Comparison of ENCODE assay signal across 23 mouse cellular contexts in the genomic region with DNA sequence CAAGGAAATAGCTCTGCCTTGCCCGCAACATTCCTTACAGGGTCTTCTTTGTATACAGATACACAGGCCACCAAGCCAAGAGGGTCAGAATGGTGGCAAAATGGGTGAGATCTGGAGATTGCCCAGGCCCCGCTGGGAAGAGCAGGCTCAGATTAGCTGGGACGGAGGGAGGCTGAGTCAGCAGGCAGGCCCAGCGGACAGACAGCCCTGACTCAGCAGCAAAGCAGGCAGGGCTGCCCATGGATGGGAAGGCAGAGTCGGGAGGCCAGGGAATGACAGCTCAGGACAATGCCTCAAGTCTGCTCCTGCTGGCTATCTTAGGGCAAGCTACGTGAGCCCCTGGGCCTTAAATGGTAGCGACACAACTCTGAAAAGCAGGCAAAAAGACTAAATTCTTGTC. TPM values are rescaled to one million over a fixed set of nuclear protein-coding genes. Genes with fewer than 3 reads are reported as not detected.
DNase-seq lines count a peak whose midpoint lies in the region; ATAC-seq and TF ChIP-seq lines count a peak whose summit lies in the region.
"Had no signal": no experiment of that assay in that cellular context is flagged by ENCODE, and none has a peak within 500 bp of the region (broad histone marks: within the 10 kb centered on the region; RNA-seq: fewer than 3 reads in every experiment).

No protein-coding gene starts in this region.

- H3K4me3 ChIP-seq in hindbrain, embryonic 13.5 days, result no peak overlapping the region
- no peak overlapping the region for H3K4me3 ChIP-seq in hindbrain, postnatal 0 days (ENCODE audit: low read length)
- H3K4me3 ChIP-seq in neural tube, embryonic 11.5 days (ENCODE audit: low read depth, low read length), result no peak overlapping the region
- no peak overlapping the region for H3K4me3 ChIP-seq in heart, embryonic 12.5 days
- H3K4me3 ChIP-seq: forebrain, embryonic 15.5 days; heart, embryonic 10.5 days had no signal

- no peaks in the 10 kb centered on the region for H3K9me3 ChIP-seq in hindbrain, embryonic 13.5 days
- H3K9me3 ChIP-seq in hindbrain, postnatal 0 days (ENCODE audit: low read length), result no peaks in the 10 kb centered on the region
- H3K9me3 ChIP-seq in neural tube, embryonic 11.5 days (ENCODE audit: control insufficient read depth, low read length), result no peaks in the 10 kb centered on the region
- no peaks in the 10 kb centered on the region for H3K9me3 ChIP-seq in heart, embryonic 12.5 days (replicated peaks)
- H3K9me3 ChIP-seq: forebrain, embryonic 15.5 days; heart, embryonic 10.5 days had no signal

- H3K9ac ChIP-seq in hindbrain, embryonic 13.5 days, result peak overlapping the region; percentile 35; the same call in 1 of the 2 replicates
- no peak overlapping the region for H3K9ac ChIP-seq in hindbrain, postnatal 0 days (replicated peaks; ENCODE audit: low read length)
- H3K9ac ChIP-seq in neural tube, embryonic 11.5 days (ENCODE audit: low read length), result no peak overlapping the region
- no peak overlapping the region for H3K9ac ChIP-seq in heart, embryonic 12.5 days
- H3K9ac ChIP-seq: forebrain, embryonic 15.5 days had no signal

- WGBS in hindbrain, embryonic 13.5 days, result 47% methylated on average over 7 of the region's 7 CpGs
- 49% methylated on average over 7 of the region's 7 CpGs for WGBS in hindbrain, postnatal 0 days
- WGBS in neural tube, embryonic 11.5 days, result 58% methylated on average over 7 of the region's 7 CpGs
- WGBS in heart, embryonic 12.5 days, result 49% methylated on average over 7 of the region's 7 CpGs

- no peak for ATAC-seq in hindbrain, embryonic 13.5 days (ENCODE audit: low FRiP score)
- no peak for ATAC-seq in hindbrain, postnatal 0 days
- no peak for ATAC-seq in neural tube, embryonic 11.5 days (ENCODE audit: insufficient read depth, low FRiP score, low TSS enrichment)
- ATAC-seq in heart, embryonic 12.5 days (ENCODE audit: insufficient number of reproducible peaks, low FRiP score), result no peak
- ATAC-seq: forebrain, embryonic 15.5 days had no signal

- H3K36me3 ChIP-seq in hindbrain, embryonic 13.5 days, result peaks cover 38% of the 10 kb centered on the region
- peaks cover 22% of the 10 kb centered on the region; the same call in 1 of the 2 replicates for H3K36me3 ChIP-seq in hindbrain, postnatal 0 days (ENCODE audit: insufficient read depth, low read length)
- 0 out of 2 replicates have a peak, but pooled peaks cover 2% of the 10 kb centered on the region for H3K36me3 ChIP-seq in neural tube, embryonic 11.5 days (ENCODE audit: control insufficient read depth, insufficient read depth, low read length)
- H3K36me3 ChIP-seq in heart, embryonic 12.5 days, result peaks cover 75% of the 10 kb centered on the region

- no peak for TF ChIP-seq CTCF in hindbrain, postnatal 0 days (IDR thresholded peaks at IDR 0.05; ENCODE audit: low read depth)

- no peak overlapping the region for H3K27ac ChIP-seq in hindbrain, embryonic 13.5 days
- H3K27ac ChIP-seq in hindbrain, postnatal 0 days, result no peak overlapping the region
- 0 out of 2 replicates have a peak overlapping the region, but pooled peaks have one; percentile 14 for H3K27ac ChIP-seq in neural tube, embryonic 11.5 days (ENCODE audit: low read depth, low read length)
- no peak overlapping the region for H3K27ac ChIP-seq in heart, embryonic 12.5 days (ENCODE audit: poor library complexity, severe bottlenecking)
- H3K27ac ChIP-seq: forebrain, embryonic 15.5 days; heart, embryonic 10.5 days had no signal

- peaks cover 46% of the 10 kb centered on the region for H3K27me3 ChIP-seq in hindbrain, embryonic 13.5 days
- H3K27me3 ChIP-seq in hindbrain, postnatal 0 days (ENCODE audit: insufficient read depth, low read length), result no peaks in the 10 kb centered on the region
- peaks cover 6% of the 10 kb centered on the region; the same call in 1 of the 2 replicates for H3K27me3 ChIP-seq in neural tube, embryonic 11.5 days (ENCODE audit: control insufficient read depth, insufficient read depth, low read length)
- H3K27me3 ChIP-seq in heart, embryonic 12.5 days (replicated peaks), result no peaks in the 10 kb centered on the region
- H3K27me3 ChIP-seq: forebrain, embryonic 15.5 days had no signal

- H3K4me2 ChIP-seq in hindbrain, embryonic 13.5 days, result no peak overlapping the region
- H3K4me2 ChIP-seq in hindbrain, postnatal 0 days (ENCODE audit: low read depth, low read length), result no peak overlapping the region
- H3K4me2 ChIP-seq in neural tube, embryonic 11.5 days (ENCODE audit: low read depth), result no peak overlapping the region
- no peak overlapping the region for H3K4me2 ChIP-seq in heart, embryonic 12.5 days
- H3K4me2 ChIP-seq: forebrain, embryonic 15.5 days; liver, embryonic 11.5 days had no signal

- H3K4me1 ChIP-seq in hindbrain, embryonic 13.5 days (replicated peaks), result peaks cover 39% of the 10 kb centered on the region
- no peaks in the 10 kb centered on the region; the same call in 1 of the 2 replicates for H3K4me1 ChIP-seq in hindbrain, postnatal 0 days (ENCODE audit: insufficient read depth, low read length)
- H3K4me1 ChIP-seq in neural tube, embryonic 11.5 days (ENCODE audit: control insufficient read depth, insufficient read depth, low read length), result peaks cover 4% of the 10 kb centered on the region; the same call in 1 of the 2 replicates
- H3K4me1 ChIP-seq in heart, embryonic 12.5 days (replicated peaks), result peaks cover 11% of the 10 kb centered on the region

- peak; percentile 71 for DNase-seq in adrenal gland, adult 2 months
- no peak for DNase-seq in adrenal gland, postnatal 10 days
- DNase-seq in hindbrain, postnatal 0 days (ENCODE audit: low spot score), result no peak
- DNase-seq in neural tube, embryonic 11.5 days (ENCODE audit: low spot score), result no peak
- no peak for DNase-seq in neural tube, embryonic 10.5 days (ENCODE audit: extremely low spot score, low spot score)
- DNase-seq: cerebellum, adult 11 months; embryo, embryonic 11 days; heart, postnatal 10 days; kidney, adult 9 months; kidney, postnatal 4 days; layer of hippocampus, adult 9-11 months; lung, adult 18-20 months; lung, postnatal 14 days; thymus, postnatal 25 days had no signal

RNA-seq across cellular contexts. Expression of gene Qsox1, which starts 26.8 kb away (rescaled TPM):
- 10 to 100 TPM; 49.6 to 71.8 TPM for total RNA-seq in adrenal gland, adult 2 months (2021)
- polyA plus RNA-seq in adrenal gland, adult 2 months (2012; rRNA removed), result 66.6 and 82.6 TPM in 2 replicates
- 10 to 100 TPM; 54.5 to 79.0 TPM for total RNA-seq in adrenal gland, postnatal 10 days (2021)
- 25.3 and 27.5 TPM in 2 replicates for polyA plus RNA-seq in hindbrain, embryonic 13.5 days (2015; fragmentation: Nextera tagmentation; extraction: Ambion mirVana)
- 37.7 and 42.8 TPM in 2 replicates for total RNA-seq in hindbrain, postnatal 0 days (2014; rRNA removed)
- polyA plus RNA-seq in hindbrain, postnatal 0 days (2015; fragmentation: Nextera tagmentation; extraction: Ambion mirVana), result 25.2 and 26.2 TPM in 2 replicates
- 9.5 and 10.3 TPM in 2 replicates for polyA plus RNA-seq in neural tube, embryonic 11.5 days (2014; fragmentation: Nextera tagmentation; extraction: Ambion mirVana)
- polyA plus RNA-seq in heart, embryonic 12.5 days (2016; fragmentation: Nextera tagmentation; extraction: Ambion mirVana), result 27.0 and 27.2 TPM in 2 replicates

RNA-seq across cellular contexts. Expression of gene Lhx4, which starts 34.4 kb away (rescaled TPM):
- total RNA-seq in adrenal gland, adult 2 months (2021), result under 1 TPM in 1 of 2 experiments, not detected in 1; 0.10 TPM
- 0.02 TPM in 1 of 2 replicates, not detected in the other for polyA plus RNA-seq in adrenal gland, adult 2 months (2012; rRNA removed)
- total RNA-seq in adrenal gland, postnatal 10 days (2021), result not detected
- polyA plus RNA-seq in hindbrain, embryonic 13.5 days (2015; fragmentation: Nextera tagmentation; extraction: Ambion mirVana), result 6.4 and 9.3 TPM in 2 replicates
- 2.2 and 4.3 TPM in 2 replicates for total RNA-seq in hindbrain, postnatal 0 days (2014; rRNA removed)
- 1.6 and 1.8 TPM in 2 replicates for polyA plus RNA-seq in hindbrain, postnatal 0 days (2015; fragmentation: Nextera tagmentation; extraction: Ambion mirVana)
- polyA plus RNA-seq in neural tube, embryonic 11.5 days (2014; fragmentation: Nextera tagmentation; extraction: Ambion mirVana), result 10.6 and 13.9 TPM in 2 replicates
- not detected in 2 replicates for polyA plus RNA-seq in heart, embryonic 12.5 days (2016; fragmentation: Nextera tagmentation; extraction: Ambion mirVana)
- total RNA-seq: heart, postnatal 10 days; left cerebral cortex, adult 8-10 months; megakaryocyte-erythroid progenitor cell, adult 5-6 weeks had no signal
- polyA plus RNA-seq: heart, embryonic 10.5 days; limb, embryonic 11.5 days; liver, embryonic 11.5 days; small intestine, adult 2 months had no signal
